Mouse (Mus musculus) layer of hippocampus, adult 6 months (tissue): ENCODE measurements around the gene Gm5108. TPM values are rescaled to one million over a fixed set of nuclear protein-coding genes. Genes with fewer than 3 reads are reported as not detected.

Experiments used
- long read RNA-seq, 2 experiments: library from polyadenylated mRNA; unstranded; transcript quantifications; one replicate each; pipeline ENCODE4 v2.0.0; 2019 to 2020
- polyA plus RNA-seq: library from polyadenylated mRNA; unstranded; fragments of <200 nt; fragmentation: Nextera tagmentation; gene quantifications from 2 replicates; pipeline ENCODE4 v1.2.3, GENCODE M21; 2021

Gene Gm5108
- polyA plus RNA-seq: not detected in 2 replicates
- long read RNA-seq, experiment 1: 0 reads
- long read RNA-seq, experiment 2: 0 reads

DNA sequence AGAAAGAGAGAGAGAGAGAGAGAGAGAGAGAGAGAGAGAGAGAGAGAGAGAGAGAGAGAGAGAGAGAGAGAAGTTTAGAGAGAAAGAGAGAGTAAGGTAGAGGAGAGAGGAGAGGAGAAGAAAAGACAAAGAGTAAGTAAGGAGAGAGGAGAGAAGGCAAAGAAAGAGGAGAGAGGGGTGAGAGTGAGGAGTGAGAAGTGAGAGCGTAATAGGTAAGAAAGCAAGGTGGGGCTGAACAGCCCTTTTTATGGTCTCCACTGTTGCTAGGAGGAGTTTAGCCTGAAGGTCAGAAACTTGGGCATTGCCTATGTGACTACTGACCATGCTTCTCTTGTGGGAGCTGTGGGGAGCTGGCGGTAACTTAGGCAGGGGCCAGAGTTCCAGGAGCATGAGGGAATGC, at the start of gene Gm5108:
Gm5108 (plus strand) TSS at position 301 of the 400 bp plus-strand sequence.

DNA sequence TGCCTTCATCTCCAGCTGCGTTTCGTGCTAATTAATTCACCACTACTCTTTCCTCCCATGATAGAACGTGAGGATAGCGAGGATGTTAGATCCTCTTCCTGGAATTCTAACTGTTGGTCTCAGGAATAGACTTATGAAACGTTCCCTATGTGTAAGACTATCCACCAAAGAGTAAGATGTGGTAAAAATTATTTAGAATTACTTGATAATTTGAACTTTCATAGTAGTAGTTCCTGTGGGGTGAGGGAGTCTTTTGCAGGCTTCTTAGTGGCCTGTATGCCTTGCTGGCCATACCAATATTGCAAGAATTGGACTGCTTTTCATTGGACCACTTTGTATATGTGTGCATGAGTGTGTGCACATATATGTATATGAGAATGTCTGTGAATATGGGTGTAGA, 4.9 kb downstream of the Gm5108 start, which contains the start of gene Gm21905:
Gm21905 (minus strand) TSS at position 101 of the 400 bp plus-strand sequence.

Other genes with a start within 250 kb of the Gm5108 start
- gene Atp8a1, start 94.2 kb upstream of the Gm5108 start, polyA plus RNA-seq: 33.6 and 39.3 TPM in 2 replicates
- gene Gm21905, start 4.8 kb downstream of the Gm5108 start, polyA plus RNA-seq: not detected in 2 replicates
- not detected in 2 replicates for gene Grxcr1, start 90.2 kb downstream of the Gm5108 start, polyA plus RNA-seq